23 mouse cellular contexts compared by ENCODE assay signal in the genomic region with DNA sequence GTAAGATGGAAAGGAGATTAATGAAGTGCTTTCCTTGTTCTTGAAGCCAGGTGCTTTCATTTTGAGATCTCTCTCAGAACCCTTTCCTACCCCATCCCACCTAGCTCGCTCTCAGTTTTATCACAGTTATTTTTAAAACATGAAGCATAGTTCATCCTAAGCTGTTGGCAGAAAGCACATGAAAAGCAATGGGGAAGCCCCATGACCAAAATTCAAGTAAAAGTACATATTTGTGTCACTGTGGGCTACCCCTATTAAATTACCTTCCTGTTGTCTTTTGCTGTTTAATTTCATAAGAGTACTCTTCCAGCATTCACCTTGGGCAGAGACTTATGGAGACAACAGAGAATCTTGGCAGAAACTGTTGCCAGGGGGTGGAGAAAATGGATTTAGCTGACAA. TPM values are rescaled to one million over a fixed set of nuclear protein-coding genes. Genes with fewer than 3 reads are reported as not detected.
A peak's percentile ranks its signal among the peaks of the same experiment; 100 is the strongest.
DNase-seq lines count a peak whose midpoint lies in the region; ATAC-seq and TF ChIP-seq lines count a peak whose summit lies in the region.
"Had no signal": no experiment of that assay in that cellular context is flagged by ENCODE, and none has a peak within 500 bp of the region (broad histone marks: within the 10 kb centered on the region; RNA-seq: fewer than 3 reads in every experiment).

No protein-coding gene starts in this region.

- no peaks in the 10 kb centered on the region for H3K36me3 ChIP-seq in CH12.LX (replicated peaks in 1 of 2; ENCODE audit: control insufficient read depth in 1 of 2, insufficient read depth in 1 of 2, low read length in 1 of 2)
- no peaks in the 10 kb centered on the region for H3K36me3 ChIP-seq in intestine, embryonic 16.5 days (ENCODE audit: control insufficient read depth, insufficient read depth, low read length)
- H3K36me3 ChIP-seq: embryonic facial prominence, embryonic 15.5 days; hindbrain, embryonic 12.5 days; hindbrain, embryonic 15.5 days had no signal

- H3K27me3 ChIP-seq in CH12.LX (replicated peaks), result no peaks in the 10 kb centered on the region
- no peaks in the 10 kb centered on the region for H3K27me3 ChIP-seq in intestine, embryonic 16.5 days (replicated peaks; ENCODE audit: control insufficient read depth, insufficient read depth, low read length)
- H3K27me3 ChIP-seq: embryonic facial prominence, embryonic 15.5 days; hindbrain, embryonic 12.5 days; hindbrain, embryonic 15.5 days had no signal

- H3K9me3 ChIP-seq in CH12.LX (replicated peaks; ENCODE audit: low read length), result no peaks in the 10 kb centered on the region
- no peaks in the 10 kb centered on the region for H3K9me3 ChIP-seq in intestine, embryonic 16.5 days (ENCODE audit: control insufficient read depth, low read length)
- H3K9me3 ChIP-seq: embryonic facial prominence, embryonic 15.5 days; hindbrain, embryonic 12.5 days; hindbrain, embryonic 15.5 days had no signal

- TF ChIP-seq CTCF in CH12.LX (conservative IDR thresholded peaks at IDR 0.05 in 1 of 2, IDR thresholded peaks at IDR 0.05 in 1 of 2; ENCODE audit: low read depth in 2 of 2, low read length in 2 of 2), result no peak

- peak; percentile 61 for ATAC-seq in inflammation-experienced regulatory T-cells, adult 6 months
- ATAC-seq in intestine, embryonic 16.5 days, result no peak
- ATAC-seq: forebrain, embryonic 14.5 days; intestine, postnatal 0 days had no signal

- dilution Hi-C loops in CH12.LX (cut with MboI; ENCODE audit: extremely low pct_ligation_motif_present, extremely low pct_unique_long_range_greater_than_20kb, low sequenced_read_pairs), result no loop called here

- no peak for TF ChIP-seq RAD21 in CH12.LX (IDR thresholded peaks at IDR 0.05; ENCODE audit: low read depth, low read length)

- no peak overlapping the region for H3K27ac ChIP-seq in CH12.LX (ENCODE audit: insufficient read depth, low read depth)
- H3K27ac ChIP-seq in intestine, embryonic 16.5 days (ENCODE audit: low read length), result no peak overlapping the region
- H3K27ac ChIP-seq: embryonic facial prominence, embryonic 15.5 days; hindbrain, embryonic 12.5 days; hindbrain, embryonic 15.5 days had no signal

- DNase-seq in gastrocnemius, postnatal 14 days, result peak; percentile 9
- no peak for DNase-seq in gastrocnemius, adult 18-20 months (ENCODE audit: low spot score)
- peak; percentile 64 for DNase-seq in CH12.LX (ENCODE audit: extremely low read depth)
- no peak for DNase-seq in right cerebral cortex, postnatal 14 days
- no peak for DNase-seq in layer of hippocampus, postnatal 10 days (ENCODE audit: low spot score in 2 of 2)
- DNase-seq: adrenal gland, adult 8-10 months; adrenal gland, postnatal 25 days; B cell, adult 2 months; cerebellum, adult 11-12 months; cerebellum, adult 8-10 months; cerebellum, postnatal 10 days; cerebellum, postnatal 36 days; embryo, embryonic 11 days; gastrocnemius, postnatal 10 days; heart, adult 11 months had no signal

- intact Hi-C loops in gastrocnemius, postnatal 14 days (cut with DNase I; ENCODE audit: low total_unique reads), result no loop called here

- peaks cover 20 to 68% of the 10 kb centered on the region in 2 experiments; a peak in 3 of 4 replicates for H3K4me1 ChIP-seq in CH12.LX (ENCODE audit: control insufficient read depth in 1 of 2, insufficient read depth in 2 of 2)
- H3K4me1 ChIP-seq in intestine, embryonic 16.5 days (ENCODE audit: control insufficient read depth, insufficient read depth, low read length), result no peaks in the 10 kb centered on the region
- H3K4me1 ChIP-seq: embryonic facial prominence, embryonic 15.5 days; hindbrain, embryonic 12.5 days; hindbrain, embryonic 15.5 days had no signal

- in situ Hi-C loops in CH12.LX (cut with MboI; ENCODE audit: low pct_ligation_motif_present, low pct_unique_long_range_greater_than_20kb, low sequenced_read_pairs), result no loop called here

- 88% methylated on average over 1 of the region's 1 CpGs for WGBS in intestine, embryonic 16.5 days

- H3K79me2 ChIP-seq in CH12.LX (replicated peaks; ENCODE audit: control insufficient read depth, extremely low read depth, insufficient read depth, poor library complexity, severe bottlenecking), result no peaks in the 10 kb centered on the region

- TF ChIP-seq EP300 in CH12.LX (IDR thresholded peaks at IDR 0.05; ENCODE audit: low read length), result peak; percentile 54; the same call in 1 of the 2 replicates

- TF ChIP-seq POLR2A in CH12.LX (IDR thresholded peaks at IDR 0.05; ENCODE audit: low read depth, low read length), result no peak

- H3K9ac ChIP-seq in CH12.LX (ENCODE audit: insufficient read depth, low read depth), result no peak overlapping the region
- no peak overlapping the region for H3K9ac ChIP-seq in intestine, embryonic 16.5 days (ENCODE audit: low read depth, low read length)
- H3K9ac ChIP-seq: embryonic facial prominence, embryonic 15.5 days; hindbrain, embryonic 12.5 days; hindbrain, embryonic 15.5 days had no signal

- H3K4me2 ChIP-seq in CH12.LX (ENCODE audit: insufficient read depth, low read depth, poor library complexity, severe bottlenecking), result 0 out of 2 replicates have a peak overlapping the region, but pooled peaks have one; percentile 21
- H3K4me2 ChIP-seq in intestine, embryonic 16.5 days (ENCODE audit: low read depth, low read length), result no peak overlapping the region
- H3K4me2 ChIP-seq: embryonic facial prominence, embryonic 15.5 days; heart, embryonic 11.5 days; hindbrain, embryonic 12.5 days; hindbrain, embryonic 15.5 days had no signal

- H3K4me3 ChIP-seq in CH12.LX (replicated peaks in 1 of 3; ENCODE audit: low read depth in 2 of 3, low read length in 2 of 3, poor library complexity in 1 of 3), result no peak overlapping the region
- H3K4me3 ChIP-seq in intestine, embryonic 16.5 days (ENCODE audit: low read length), result no peak overlapping the region
- H3K4me3 ChIP-seq: embryonic facial prominence, embryonic 15.5 days; hindbrain, embryonic 12.5 days; hindbrain, embryonic 15.5 days had no signal

TF ChIP-seq in CH12.LX, 34 proteins besides CTCF, POLR2A, EP300 and RAD21:
- TF ChIP-seq JUND (conservative IDR thresholded peaks at IDR 0.05; ENCODE audit: low read depth, low read length) (peak; percentile 30; the same call in 1 of the 2 replicates), MXI1 (IDR thresholded peaks at IDR 0.05; ENCODE audit: low read depth, low read length) (no peak), TCF12 (IDR thresholded peaks at IDR 0.05; ENCODE audit: low read depth, low read length) (peak; percentile 22; the same call in 1 of the 2 replicates), BHLHE40 (IDR thresholded peaks at IDR 0.05; ENCODE audit: low read depth, low read length) (peak; percentile 38), MAZ (IDR thresholded peaks at IDR 0.05; ENCODE audit: low read depth, low read length) (no peak), IRF4 (IDR thresholded peaks at IDR 0.05; ENCODE audit: low read depth, low read length) (peak; percentile 69; the same call in 1 of the 2 replicates), CHD1 (IDR thresholded peaks at IDR 0.05; ENCODE audit: low read depth, low read length) (no peak), SMC3 (IDR thresholded peaks at IDR 0.05; ENCODE audit: low read depth, low read length) (no peak), JUN (IDR thresholded peaks at IDR 0.05; ENCODE audit: insufficient read depth, low read depth, low read length) (0 out of 2 replicates have a peak, but pooled peaks have one; percentile 14), CHD2 (IDR thresholded peaks at IDR 0.05; ENCODE audit: low read length) (no peak), GABPA (IDR thresholded peaks at IDR 0.05; ENCODE audit: insufficient replicate concordance, low read depth, low read length) (no peak), ETS1 (conservative IDR thresholded peaks at IDR 0.05; ENCODE audit: low read depth, low read length) (peak; percentile 70), USF2 (conservative IDR thresholded peaks at IDR 0.05; ENCODE audit: low read depth, low read length) (no peak), PAX5 (IDR thresholded peaks at IDR 0.05; ENCODE audit: low read length) (no peak), RCOR1 (conservative IDR thresholded peaks at IDR 0.05; ENCODE audit: low read depth, low read length) (no peak), SIN3A (IDR thresholded peaks at IDR 0.05; ENCODE audit: low read length) (no peak), MAFK (IDR thresholded peaks at IDR 0.05; ENCODE audit: insufficient replicate concordance, low read length) (no peak), MEF2A (IDR thresholded peaks at IDR 0.05; ENCODE audit: borderline replicate concordance, low read depth, low read length) (peak; percentile 88; the same call in 1 of the 2 replicates)

RNA-seq across cellular contexts. Expression of a gene that starts 42.4 kb away (rescaled TPM):
- total RNA-seq in gastrocnemius, postnatal 14 days (2021), result 100 to 1,000 TPM; 251 to 274 TPM
- 100 to 1,000 TPM; 147 to 171 TPM for total RNA-seq in gastrocnemius, adult 18-20 months (2021)
- 62.4 and 68.9 TPM in 2 replicates for total RNA-seq in CH12.LX (2012; rRNA removed)
- 127 and 135 TPM in 2 replicates for total RNA-seq in CH12.LX (2014; rRNA removed)
- 160 and 172 TPM in 2 replicates for polyA plus RNA-seq in CH12.LX (2012; ENCODE audit: insufficient read length, low read depth)
- 100 to 1,000 TPM; 160 to 315 (median 162) TPM for polyA plus RNA-seq in inflammation-experienced regulatory T-cells, adult 6 months (2017; shearing (Covaris generic))
- total RNA-seq in layer of hippocampus, postnatal 10 days (2021), result 10 to 100 TPM; 90.7 to 92.0 TPM
- polyA plus RNA-seq in intestine, embryonic 16.5 days (2015; fragmentation: Nextera tagmentation; extraction: Ambion mirVana), result 219 and 235 TPM in 2 replicates

Comparison
In these comparisons a context has a peak if more than half of its experiments do, and no peak if none do; other contexts are left out.
1. DNase-seq: peak in gastrocnemius, postnatal 14 days (single experiment) and CH12.LX (single experiment); none in gastrocnemius, adult 18-20 months (single experiment), right cerebral cortex, postnatal 14 days (single experiment) and layer of hippocampus, postnatal 10 days (0 of 2).